Mouse (Mus musculus) kidney, postnatal 36 days (tissue): ENCODE measurements around the gene Tmem236.

ENCODE experiments used
- DNase-seq, 2 experiments: peaks; one replicate each; pipeline ENCODE4 v3.0.0; 2021 to 2022; ENCODE audit warnings: mixed read lengths in 2 of 2

Gene Tmem236

DNA sequence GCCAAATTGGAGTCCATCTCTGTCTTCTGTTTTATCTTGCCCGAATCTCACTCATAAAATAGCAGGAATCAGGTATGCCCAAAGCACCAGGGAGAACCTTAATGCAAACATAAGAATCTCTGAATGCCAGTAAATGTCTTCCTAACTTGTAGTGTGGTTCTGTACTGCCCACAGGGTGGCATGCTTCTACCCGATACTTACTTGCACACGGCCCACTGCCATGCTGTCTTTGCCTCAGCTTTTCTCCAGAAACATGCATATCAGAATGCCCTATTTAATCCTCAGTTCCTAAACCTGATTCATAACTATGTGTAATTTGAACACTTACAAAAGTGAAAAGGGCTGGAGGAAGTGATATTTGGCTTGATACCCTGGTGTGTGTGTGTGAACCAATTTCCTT lies 77.6 kb downstream of the Tmem236 start:
- DNase-seq = no peak

DNA sequence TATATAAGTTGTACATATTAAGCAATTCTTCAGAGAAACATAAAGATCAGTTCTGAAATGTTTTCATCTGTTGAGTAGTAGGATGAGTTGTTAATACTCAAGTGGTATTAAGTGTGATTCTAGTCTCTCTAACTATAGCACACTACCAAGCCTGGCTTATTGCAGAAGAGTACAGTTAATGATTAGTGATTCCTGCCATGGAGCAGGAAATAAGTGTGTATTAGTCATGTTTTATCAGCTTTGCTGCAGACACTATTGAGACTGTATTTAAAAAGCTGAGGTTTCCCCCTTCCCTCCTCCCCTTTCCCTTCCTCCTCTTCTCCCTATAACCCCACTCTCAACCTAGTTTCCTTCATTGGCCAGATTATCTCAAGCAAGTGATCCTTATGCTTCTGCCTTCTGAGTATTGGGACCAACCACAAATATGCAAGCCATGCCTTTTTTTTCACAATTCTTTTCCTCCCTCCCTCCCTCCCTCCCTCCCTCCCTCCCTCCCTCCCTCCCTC lies 84.1 kb downstream of the Tmem236 start:
- DNase-seq = no peak

DNA sequence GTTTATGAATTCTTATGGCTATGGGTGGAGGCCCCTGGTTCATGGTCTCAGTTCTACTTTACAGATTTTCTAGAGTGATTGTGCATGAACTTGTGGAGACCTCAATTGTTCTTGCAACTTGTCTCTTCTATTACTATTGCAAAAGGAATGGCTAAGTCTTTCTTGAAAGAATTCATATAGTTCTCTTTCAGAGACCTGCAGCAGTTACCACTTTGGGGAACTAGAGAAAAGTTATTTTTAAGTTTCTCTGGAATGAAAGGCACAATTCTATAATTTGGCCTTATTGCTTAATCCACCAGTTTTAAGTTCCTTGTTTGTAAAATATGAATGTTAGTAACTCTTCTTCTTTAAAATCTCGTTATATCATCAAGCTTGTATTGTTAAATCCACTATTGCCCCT lies 87.8 kb downstream of the Tmem236 start:
- DNase-seq = no peak

DNA sequence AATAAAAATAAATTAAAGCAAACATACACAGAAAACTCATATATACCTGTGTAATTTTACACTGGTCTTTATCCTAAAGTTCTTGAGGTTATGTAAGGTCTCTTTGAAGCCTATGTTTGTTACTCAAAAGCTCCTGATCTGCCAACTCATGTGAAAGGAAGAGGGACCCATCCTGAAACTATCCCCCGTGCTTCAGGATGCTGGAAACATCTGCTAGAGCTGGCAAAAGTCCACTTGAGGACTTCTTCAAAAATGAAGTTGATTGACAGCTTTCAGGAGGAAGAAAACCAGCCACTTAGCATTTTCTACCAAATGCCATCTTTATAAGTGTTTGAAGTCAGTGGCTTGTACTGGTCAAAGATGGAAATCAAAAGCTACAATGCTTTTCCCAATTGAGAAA lies 94.8 kb downstream of the Tmem236 start:
- DNase-seq = no peak
